Mouse (Mus musculus): ENCODE measurements around the gene 9530077C05Rik. TPM values are rescaled to one million over a fixed set of nuclear protein-coding genes. Genes with fewer than 3 reads are reported as not detected.
A peak's percentile ranks its signal among the peaks of the same experiment; 100 is the strongest.

9530077C05Rik gene
- polyA plus RNA-seq, 1 experiment from 2014 or later: 1.2 TPM

GRCm38 (mm10) chr9:22475424-22475868 lies 64.1 kb downstream of the 9530077C05Rik start, which contains the start of gene Bbs9:
Gene Bbs9, plus strand, starts transcription at chr9:22475715.
- Histone ChIP-seq H3K27ac (ENCODE audit: low read length) (peak within 1 kb of the TSS; percentile 78), H3K4me2 (ENCODE audit: low read depth, low read length) (peak within 1 kb of the TSS; percentile 97)

GRCm38 (mm10) chr9:22476265-22476664 lies 65.0 kb downstream of the 9530077C05Rik start:
- no peak for ATAC-seq (ENCODE audit: low read depth)
- Histone ChIP-seq H3K9me3 (replicated peaks; ENCODE audit: control insufficient read depth, low read length) (no peaks in the 10 kb centered on the region), H3K27ac (ENCODE audit: low read length) (no peak overlapping the region), H3K36me3 (ENCODE audit: control insufficient read depth, insufficient read depth) (no peaks in the 10 kb centered on the region), H3K4me1 (ENCODE audit: control insufficient read depth, low read depth, low read length) (peaks cover 8% of the 10 kb centered on the region), H3K4me2 (ENCODE audit: low read depth, low read length) (peak overlapping the region; percentile 97), H3K27me3 (ENCODE audit: control insufficient read depth, insufficient read depth, low read depth, low read length) (no peaks in the 10 kb centered on the region), H3K9ac (ENCODE audit: low read depth, low read length) (peak overlapping the region; percentile 67), H3K4me3 (ENCODE audit: low read depth, low read length) (peak overlapping the region; percentile 73)
- WGBS (ENCODE audit: insufficient replicate concordance): 7% methylated on average over 10 of the region's 10 CpGs

More at GRCm38 (mm10) chr9:22475424-22475868, 64.1 kb downstream of the 9530077C05Rik start, which contains the start of gene Bbs9:
- Histone ChIP-seq H3K4me3 (ENCODE audit: low read depth, low read length) (peak within 1 kb of the TSS; percentile 73), H3K9ac (ENCODE audit: low read depth, low read length) (peak within 1 kb of the TSS; percentile 67), H3K36me3 (ENCODE audit: control insufficient read depth, insufficient read depth) (no peaks in the 10 kb centered on the region), H3K4me1 (ENCODE audit: control insufficient read depth, low read depth, low read length) (peaks cover 8% of the 10 kb centered on the region), H3K9me3 (replicated peaks; ENCODE audit: control insufficient read depth, low read length) (no peaks in the 10 kb centered on the region), H3K27me3 (ENCODE audit: control insufficient read depth, insufficient read depth, low read depth, low read length) (no peaks in the 10 kb centered on the region)
- under 1% methylated on average over 25 of the region's 25 CpGs for WGBS (ENCODE audit: insufficient replicate concordance)
- ATAC-seq (ENCODE audit: low read depth): peak; percentile 100

- Histone ChIP-seq H3K27me3 (ENCODE audit: control insufficient read depth, insufficient read depth, low read depth, low read length) (no peaks in the 10 kb centered on the region), H3K27ac (ENCODE audit: low read length) (no peak overlapping the region), H3K9ac (ENCODE audit: low read depth, low read length) (no peak overlapping the region), H3K4me3 (ENCODE audit: low read depth, low read length) (no peak overlapping the region), H3K4me1 (ENCODE audit: control insufficient read depth, low read depth, low read length) (peaks cover 8% of the 10 kb centered on the region), H3K4me2 (ENCODE audit: low read depth, low read length) (no peak overlapping the region), H3K9me3 (replicated peaks; ENCODE audit: control insufficient read depth, low read length) (no peaks in the 10 kb centered on the region), H3K36me3 (ENCODE audit: control insufficient read depth, insufficient read depth) (no peaks in the 10 kb centered on the region)
- WGBS (ENCODE audit: insufficient replicate concordance): 83% methylated on average over 8 of the region's 8 CpGs
- no peak for ATAC-seq (ENCODE audit: low read depth)
Measured at GRCm38 (mm10) chr9:22478946-22479345, 67.6 kb downstream of the 9530077C05Rik start.

GRCm38 (mm10) chr9:22483866-22484561 lies 72.7 kb downstream of the 9530077C05Rik start:
- Histone ChIP-seq H3K9me3 (replicated peaks; ENCODE audit: control insufficient read depth, low read length) (no peaks in the 10 kb centered on the region), H3K4me2 (ENCODE audit: low read depth, low read length) (no peak overlapping the region), H3K36me3 (ENCODE audit: control insufficient read depth, insufficient read depth) (no peaks in the 10 kb centered on the region), H3K4me1 (ENCODE audit: control insufficient read depth, low read depth, low read length) (no peaks in the 10 kb centered on the region), H3K4me3 (ENCODE audit: low read depth, low read length) (no peak overlapping the region), H3K9ac (ENCODE audit: low read depth, low read length) (no peak overlapping the region), H3K27me3 (ENCODE audit: control insufficient read depth, insufficient read depth, low read depth, low read length) (no peaks in the 10 kb centered on the region), H3K27ac (ENCODE audit: low read length) (no peak overlapping the region)
- no peak for ATAC-seq (ENCODE audit: low read depth)
- WGBS (ENCODE audit: insufficient replicate concordance): 77% methylated on average over 8 of the region's 8 CpGs

GRCm38 (mm10) chr9:22484562-22485308 lies 73.4 kb downstream of the 9530077C05Rik start:
- Histone ChIP-seq H3K36me3 (ENCODE audit: control insufficient read depth, insufficient read depth) (no peaks in the 10 kb centered on the region), H3K4me3 (ENCODE audit: low read depth, low read length) (no peak overlapping the region), H3K4me1 (ENCODE audit: control insufficient read depth, low read depth, low read length) (no peaks in the 10 kb centered on the region), H3K9me3 (replicated peaks; ENCODE audit: control insufficient read depth, low read length) (no peaks in the 10 kb centered on the region), H3K27me3 (ENCODE audit: control insufficient read depth, insufficient read depth, low read depth, low read length) (no peaks in the 10 kb centered on the region), H3K27ac (ENCODE audit: low read length) (no peak overlapping the region), H3K4me2 (ENCODE audit: low read depth, low read length) (no peak overlapping the region), H3K9ac (ENCODE audit: low read depth, low read length) (no peak overlapping the region)
- no peak for ATAC-seq (ENCODE audit: low read depth)
- WGBS (ENCODE audit: insufficient replicate concordance): 54% methylated on average over 12 of the region's 12 CpGs

- no peak overlapping the region for H3K27ac ChIP-seq (ENCODE audit: low read length)
- H3K36me3 ChIP-seq (ENCODE audit: control insufficient read depth, insufficient read depth): no peaks in the 10 kb centered on the region
- WGBS (ENCODE audit: insufficient replicate concordance): 68% methylated on average over 7 of the region's 7 CpGs
- no peaks in the 10 kb centered on the region for H3K27me3 ChIP-seq (ENCODE audit: control insufficient read depth, insufficient read depth, low read depth, low read length)
- no peak for ATAC-seq (ENCODE audit: low read depth)
- no peaks in the 10 kb centered on the region for H3K4me1 ChIP-seq (ENCODE audit: control insufficient read depth, low read depth, low read length)
- H3K4me3 ChIP-seq (ENCODE audit: low read depth, low read length): no peak overlapping the region
- no peaks in the 10 kb centered on the region for H3K9me3 ChIP-seq (replicated peaks; ENCODE audit: control insufficient read depth, low read length)
- H3K4me2 ChIP-seq (ENCODE audit: low read depth, low read length): no peak overlapping the region
- H3K9ac ChIP-seq (ENCODE audit: low read depth, low read length): no peak overlapping the region
Measured at GRCm38 (mm10) chr9:22486211-22486610, 74.9 kb downstream of the 9530077C05Rik start.

GRCm38 (mm10) chr9:22488963-22489362 lies 77.7 kb downstream of the 9530077C05Rik start:
- no peaks in the 10 kb centered on the region for H3K4me1 ChIP-seq (ENCODE audit: control insufficient read depth, low read depth, low read length)
- no peak for ATAC-seq (ENCODE audit: low read depth)
- no peaks in the 10 kb centered on the region for H3K9me3 ChIP-seq (replicated peaks; ENCODE audit: control insufficient read depth, low read length)
- H3K9ac ChIP-seq (ENCODE audit: low read depth, low read length): no peak overlapping the region
- WGBS (ENCODE audit: insufficient replicate concordance): 67% methylated on average over 9 of the region's 9 CpGs
- H3K27me3 ChIP-seq (ENCODE audit: control insufficient read depth, insufficient read depth, low read depth, low read length): no peaks in the 10 kb centered on the region
- H3K36me3 ChIP-seq (ENCODE audit: control insufficient read depth, insufficient read depth): no peaks in the 10 kb centered on the region
- H3K27ac ChIP-seq (ENCODE audit: low read length): no peak overlapping the region
- no peak overlapping the region for H3K4me3 ChIP-seq (ENCODE audit: low read depth, low read length)
- H3K4me2 ChIP-seq (ENCODE audit: low read depth, low read length): no peak overlapping the region

Data from liver, embryonic 16.5 days (tissue).